Mouse (Mus musculus): ENCODE measurements at regions not wholly inside any gene's neighbourhood (a gene's known extent, or its start where the extent isn't known, plus 50 kb on each side); places are given as distances from the start of the nearest gene placed in this dataset.

- no peak for TF ChIP-seq POLR2A (IDR thresholded peaks at IDR 0.05; ENCODE audit: extremely low read depth, insufficient read depth, low read length)
- TF ChIP-seq CTCF (IDR thresholded peaks at IDR 0.05; ENCODE audit: extremely low read depth, insufficient read depth, low read length) = no peak
Observed at GRCm38 (mm10) chr9:101509196-101509595, 257.6 kb upstream of the Ppp2r3a start.

Measured in cortical plate, adult 2 months (tissue).